Mouse (Mus musculus): Measurements from ENCODE around the gene Vmn2r114.
"Not testable (repeated sequence)": the region's sequence is repeated elsewhere in the genome, so short reads cannot be mapped to it uniquely, and the experiment has no call there.

Vmn2r114 gene

DNA sequence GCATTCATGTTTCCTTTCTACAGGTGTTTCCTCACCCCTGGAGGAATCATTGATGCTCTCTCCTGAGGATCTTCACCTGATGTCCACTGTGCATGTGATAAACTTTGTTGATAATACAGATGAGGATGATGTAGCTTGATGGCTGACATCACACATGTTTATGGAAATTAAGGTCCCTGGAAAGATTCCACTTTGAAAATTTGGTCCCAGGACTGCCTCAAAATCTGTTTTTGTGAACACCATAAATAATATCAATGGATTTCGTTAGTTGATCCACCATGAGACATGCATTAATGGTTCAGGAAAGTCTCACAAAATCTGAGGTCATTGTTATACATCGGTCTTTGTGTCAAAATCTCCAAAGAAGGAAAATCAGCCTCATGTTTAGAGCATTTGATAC lies at the start of gene Vmn2r114:
Gene Vmn2r114, minus strand, starts transcription at position 101 of the 400 bp plus-strand sequence.
- not testable (repeated sequence) for DNase-seq

DNA sequence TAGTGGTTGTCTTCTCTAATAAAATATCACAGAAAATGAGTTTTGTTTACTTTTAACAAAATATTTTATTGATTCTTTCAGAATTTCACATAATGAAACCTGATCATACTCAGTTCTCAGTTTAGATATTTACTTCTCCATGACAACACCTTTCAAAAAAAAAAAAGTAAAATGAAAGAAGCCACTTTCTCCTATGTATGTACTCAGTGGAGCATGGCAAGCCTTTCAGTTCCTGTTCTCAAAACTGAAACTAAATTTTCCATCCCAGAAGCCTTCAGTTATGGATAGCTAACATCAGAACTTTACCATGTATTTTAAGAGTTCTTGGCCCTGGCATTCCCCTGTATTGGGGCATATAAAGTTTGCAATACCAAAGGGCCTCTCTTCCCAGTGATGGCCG lies 39.3 kb upstream of the Vmn2r114 start:
- no peak for DNase-seq

GRCm38 (mm10) chr17:23343441-23343840 lies 31.1 kb upstream of the Vmn2r114 start, which contains the start of gene Vmn2r115:
Gene Vmn2r115, plus strand, starts transcription at chr17:23343741.
- not testable (repeated sequence) for DNase-seq

DNA sequence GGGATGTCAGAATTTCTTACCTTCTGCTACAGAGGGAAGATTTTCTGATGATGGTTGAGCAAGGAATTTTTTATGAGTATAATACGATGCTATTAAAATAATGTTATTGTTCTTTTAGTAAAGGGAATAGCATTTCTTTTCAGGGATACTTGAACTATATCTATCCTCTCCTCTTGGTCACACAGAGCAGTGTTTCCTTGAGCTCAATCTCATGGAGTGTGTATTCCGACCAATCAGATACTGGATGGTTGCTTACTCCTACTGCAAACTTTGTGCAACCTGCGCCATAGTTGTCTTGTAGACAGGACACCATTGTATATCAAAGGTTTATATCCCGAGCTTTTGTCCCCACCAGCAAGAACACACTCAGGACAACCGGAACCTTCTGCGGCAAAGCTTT lies 18.3 kb upstream of the Vmn2r114 start:
- DNase-seq: no peak

Measured in heart, adult 11 months (tissue).